Mouse (Mus musculus): Measurements from ENCODE around the gene Zfp592. TPM values are rescaled to one million over a fixed set of nuclear protein-coding genes. Genes with fewer than 3 reads are reported as not detected.

The Zfp592 gene
- polyA plus RNA-seq (2017; shearing (Covaris generic)): 10 to 100 TPM; 63.0 to 84.8 TPM

GRCm38 (mm10) chr7:80992980-80993833 lies at the start of gene Zfp592:
Gene Zfp592 (plus strand): TSS chr7:80993681.

GRCm38 (mm10) chr7:80947445-80948350 lies 45.8 kb upstream of the Zfp592 start, which contains the start of gene Sec11a:
Gene Sec11a (minus strand): TSS chr7:80947780.

GRCm38 (mm10) chr7:81057471-81057870 lies 64.0 kb downstream of the Zfp592 start, which contains the start of gene Alpk3:
Gene Alpk3 (plus strand): TSS chr7:81057600.

Other genes starting within 250 kb of the Zfp592 start
- 100 to 1,000 TPM; 205 to 207 TPM for gene Iqgap1, start 167.7 kb upstream of the Zfp592 start, polyA plus RNA-seq (2017; shearing (Covaris generic))
- gene Zscan2, start 132.8 kb upstream of the Zfp592 start, polyA plus RNA-seq (2017; shearing (Covaris generic)): 1 to 10 TPM; 1.5 to 1.8 TPM
- gene Wdr73, start 92.4 kb upstream of the Zfp592 start, polyA plus RNA-seq (2017; shearing (Covaris generic)): 10 to 100 TPM; 33.3 to 36.5 TPM
- 10 to 100 TPM; 43.1 to 61.7 TPM for gene Nmb, start 88.6 kb upstream of the Zfp592 start, polyA plus RNA-seq (2017; shearing (Covaris generic))
- gene Sec11a, start 45.9 kb upstream of the Zfp592 start, polyA plus RNA-seq (2017; shearing (Covaris generic)): 100 to 1,000 TPM; 294 to 382 TPM
- 1 to 10 TPM in 1 of 2 experiments, under 1 TPM in 1; 0.29 to 1.5 TPM for gene Alpk3, start 63.9 kb downstream of the Zfp592 start, polyA plus RNA-seq (2017; shearing (Covaris generic))
- gene Slc28a1, start 121.1 kb downstream of the Zfp592 start, polyA plus RNA-seq (2017; shearing (Covaris generic)): under 1 TPM in 1 of 2 experiments, not detected in 1; 0.32 TPM
- gene Pde8a, start 219.9 kb downstream of the Zfp592 start, polyA plus RNA-seq (2017; shearing (Covaris generic)): 1 to 10 TPM; 4.0 to 8.1 TPM